Mouse (Mus musculus): ENCODE results near the gene Rnf31. TPM values are rescaled to one million over a fixed set of nuclear protein-coding genes. Genes with fewer than 3 reads are reported as not detected.

Gene Rnf31
- polyA plus RNA-seq, 1 experiment from 2014 or later = 13.2 TPM

GRCm38 (mm10) chr14:55557587-55557986 lies 33.9 kb upstream of the Rnf31 start:
- Histone ChIP-seq H3K36me3 (ENCODE audit: control insufficient read depth, insufficient read depth, low read length) (no peaks in the 10 kb centered on the region), H3K4me2 (replicated peaks; ENCODE audit: low read depth, low read length) (no peak overlapping the region), H3K27me3 (ENCODE audit: control insufficient read depth, insufficient read depth, low read length) (no peaks in the 10 kb centered on the region), H3K9ac (replicated peaks; ENCODE audit: low read depth, low read length) (no peak overlapping the region), H3K27ac (ENCODE audit: low read length) (peak overlapping the region; percentile 52; the same call in 1 of the 2 replicates), H3K9me3 (ENCODE audit: control insufficient read depth, low read depth, low read length) (no peaks in the 10 kb centered on the region), H3K4me1 (ENCODE audit: control insufficient read depth, insufficient read depth, low read length) (peaks cover 20% of the 10 kb centered on the region), H3K4me3 (ENCODE audit: low read depth, low read length) (no peak overlapping the region)
- WGBS = 86% methylated on average over 3 of the region's 3 CpGs
- no peak for ATAC-seq (ENCODE audit: insufficient number of reproducible peaks, insufficient read depth, low FRiP score, low read depth)

GRCm38 (mm10) chr14:55558740-55559448 lies 32.6 kb upstream of the Rnf31 start:
- no peak for ATAC-seq (ENCODE audit: insufficient number of reproducible peaks, insufficient read depth, low FRiP score, low read depth)
- Histone ChIP-seq H3K9ac (replicated peaks; ENCODE audit: low read depth, low read length) (peak overlapping the region; percentile 49; the same call in 1 of the 2 replicates), H3K4me1 (ENCODE audit: control insufficient read depth, insufficient read depth, low read length) (peaks cover 20% of the 10 kb centered on the region), H3K4me2 (replicated peaks; ENCODE audit: low read depth, low read length) (peak overlapping the region; percentile 78), H3K36me3 (ENCODE audit: control insufficient read depth, insufficient read depth, low read length) (peaks cover 4% of the 10 kb centered on the region), H3K4me3 (ENCODE audit: low read depth, low read length) (peak overlapping the region; percentile 70), H3K27ac (ENCODE audit: low read length) (peak overlapping the region; percentile 99), H3K9me3 (ENCODE audit: control insufficient read depth, low read depth, low read length) (no peaks in the 10 kb centered on the region), H3K27me3 (ENCODE audit: control insufficient read depth, insufficient read depth, low read length) (no peaks in the 10 kb centered on the region)
- WGBS = 59% methylated on average over 6 of the region's 6 CpGs

DNA sequence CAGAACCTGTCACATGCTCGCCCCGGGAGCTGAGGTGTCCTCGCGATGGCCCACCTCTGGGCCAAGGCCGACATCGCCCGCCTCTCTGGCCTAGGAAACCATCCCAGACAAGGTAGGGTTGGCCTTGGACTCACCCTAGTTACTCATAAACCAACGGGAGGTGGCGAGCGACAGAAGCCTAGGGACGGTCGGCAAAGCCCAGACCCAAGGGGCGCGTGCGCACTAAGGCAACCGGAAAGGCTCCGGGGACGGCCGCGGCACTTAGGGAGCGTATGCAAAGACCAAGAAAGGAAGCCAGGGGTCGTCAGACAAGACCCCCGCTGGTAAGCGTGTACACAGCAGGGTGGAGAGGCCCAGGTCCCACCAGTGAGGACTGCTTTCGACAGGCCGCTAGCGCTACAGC lies 31.7 kb upstream of the Rnf31 start, which contains the start of gene Dcaf11:
Gene Dcaf11 (plus strand): TSS at position 208 of the 403 bp plus-strand sequence.
- WGBS = under 1% methylated on average over 27 of the region's 27 CpGs
- H3K9ac ChIP-seq (replicated peaks; ENCODE audit: low read depth, low read length) = peak within 1 kb of the TSS; percentile 49

DNA sequence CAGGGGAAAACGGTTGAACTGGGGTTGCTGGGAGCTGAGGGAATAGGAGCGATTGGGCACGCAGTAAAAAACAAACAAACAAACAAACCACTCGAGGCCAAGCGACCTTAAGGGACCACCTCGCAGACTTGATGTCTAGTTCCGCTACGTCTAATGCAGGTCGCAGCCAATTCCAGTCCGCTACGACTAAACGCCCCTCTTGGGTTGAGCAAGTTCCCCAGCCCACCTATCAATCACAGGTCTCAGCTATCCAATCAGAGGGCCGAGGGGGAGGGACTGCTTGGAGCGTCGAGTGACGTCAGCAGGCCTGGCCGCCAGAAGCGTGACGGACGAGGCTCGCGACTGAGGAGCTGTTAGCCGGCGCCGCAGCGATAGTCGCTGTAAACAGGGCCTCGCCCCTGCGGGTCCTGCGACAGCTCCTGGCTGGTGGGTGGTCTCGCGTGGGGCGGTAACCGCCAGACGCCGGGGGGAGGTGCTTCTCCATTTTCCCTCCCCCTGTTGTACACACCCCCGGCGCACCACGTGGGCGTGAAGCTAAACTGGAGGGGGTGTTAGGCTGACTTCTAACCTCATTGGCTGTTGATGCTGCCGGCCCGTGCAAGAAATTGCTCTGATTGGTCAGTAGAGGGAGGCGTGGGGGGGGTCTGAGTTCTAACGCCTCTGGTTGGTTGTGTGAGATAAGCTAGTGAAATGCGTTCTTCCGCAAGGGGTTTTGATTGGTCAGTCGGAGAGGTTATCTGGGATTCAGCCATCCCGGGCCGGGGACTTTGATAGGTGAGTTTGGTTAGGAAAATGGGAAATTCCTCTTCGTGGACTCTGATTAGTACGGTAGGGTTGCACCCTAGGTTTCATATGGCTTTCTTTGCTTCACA lies 31.1 kb upstream of the Rnf31 start, which contains the start of gene A730061H03Rik:
Gene A730061H03Rik (minus strand): TSS at position 205 of the 872 bp plus-strand sequence.
- peak; percentile 94 for ATAC-seq (ENCODE audit: insufficient number of reproducible peaks, insufficient read depth, low FRiP score, low read depth)
- H3K27me3 ChIP-seq (ENCODE audit: control insufficient read depth, insufficient read depth, low read length) = no peaks in the 10 kb centered on the region
- H3K36me3 ChIP-seq (ENCODE audit: control insufficient read depth, insufficient read depth, low read length) = peaks cover 16% of the 10 kb centered on the region
- H3K4me2 ChIP-seq (replicated peaks; ENCODE audit: low read depth, low read length) = peak within 1 kb of the TSS; percentile 78
- H3K27ac ChIP-seq (ENCODE audit: low read length) = peak within 1 kb of the TSS; percentile 99
- H3K4me1 ChIP-seq (ENCODE audit: control insufficient read depth, insufficient read depth, low read length) = peaks cover 20% of the 10 kb centered on the region
- H3K9ac ChIP-seq (replicated peaks; ENCODE audit: low read depth, low read length) = peak within 1 kb of the TSS; percentile 49
- under 1% methylated on average over 50 of the region's 51 CpGs for WGBS
- peak within 1 kb of the TSS; percentile 70 for H3K4me3 ChIP-seq (ENCODE audit: low read depth, low read length)
- H3K9me3 ChIP-seq (ENCODE audit: control insufficient read depth, low read depth, low read length) = no peaks in the 10 kb centered on the region

More for the DNA sequence above, 31.7 kb upstream of the Rnf31 start, which contains the start of gene Dcaf11:
- peak; percentile 80 for ATAC-seq (ENCODE audit: insufficient number of reproducible peaks, insufficient read depth, low FRiP score, low read depth)
- Histone ChIP-seq H3K4me3 (ENCODE audit: low read depth, low read length) (peak within 1 kb of the TSS; percentile 70), H3K4me1 (ENCODE audit: control insufficient read depth, insufficient read depth, low read length) (peaks cover 20% of the 10 kb centered on the region), H3K4me2 (replicated peaks; ENCODE audit: low read depth, low read length) (peak within 1 kb of the TSS; percentile 78), H3K36me3 (ENCODE audit: control insufficient read depth, insufficient read depth, low read length) (peaks cover 10% of the 10 kb centered on the region), H3K27me3 (ENCODE audit: control insufficient read depth, insufficient read depth, low read length) (no peaks in the 10 kb centered on the region), H3K9me3 (ENCODE audit: control insufficient read depth, low read depth, low read length) (no peaks in the 10 kb centered on the region), H3K27ac (ENCODE audit: low read length) (peak within 1 kb of the TSS; percentile 99)

DNA sequence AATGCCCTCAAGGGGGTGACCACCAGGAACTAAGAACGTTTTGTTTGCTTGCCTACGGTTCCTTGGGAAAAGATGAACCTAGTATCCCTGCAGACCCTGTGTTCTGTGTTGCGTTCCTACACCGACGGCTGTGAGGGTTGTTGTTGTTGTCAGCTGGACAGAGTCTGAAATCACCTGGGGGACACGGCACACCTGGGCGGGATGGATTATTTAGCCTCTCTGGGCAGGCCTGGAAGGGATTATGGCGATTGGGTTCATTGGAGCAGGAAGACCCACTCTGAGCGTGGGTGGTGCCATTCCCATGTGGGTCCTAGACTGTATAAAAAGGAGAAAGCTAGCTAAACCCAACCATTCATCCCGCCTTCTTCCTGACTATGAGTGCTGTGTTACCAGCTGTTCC lies 29.6 kb upstream of the Rnf31 start:
- WGBS = 76% methylated on average over 10 of the region's 10 CpGs
- no peak overlapping the region for H3K27ac ChIP-seq (ENCODE audit: low read length)
- 0 out of 2 replicates have a peak overlapping the region, but pooled peaks have one; percentile 78 for H3K4me2 ChIP-seq (replicated peaks; ENCODE audit: low read depth, low read length)
- peaks cover 18% of the 10 kb centered on the region for H3K4me1 ChIP-seq (ENCODE audit: control insufficient read depth, insufficient read depth, low read length)
- no peaks in the 10 kb centered on the region for H3K27me3 ChIP-seq (ENCODE audit: control insufficient read depth, insufficient read depth, low read length)
- no peaks in the 10 kb centered on the region for H3K9me3 ChIP-seq (ENCODE audit: control insufficient read depth, low read depth, low read length)
- H3K9ac ChIP-seq (replicated peaks; ENCODE audit: low read depth, low read length) = no peak overlapping the region
- H3K4me3 ChIP-seq (ENCODE audit: low read depth, low read length) = no peak overlapping the region
- ATAC-seq (ENCODE audit: insufficient number of reproducible peaks, insufficient read depth, low FRiP score, low read depth) = no peak
- H3K36me3 ChIP-seq (ENCODE audit: control insufficient read depth, insufficient read depth, low read length) = peaks cover 30% of the 10 kb centered on the region

DNA sequence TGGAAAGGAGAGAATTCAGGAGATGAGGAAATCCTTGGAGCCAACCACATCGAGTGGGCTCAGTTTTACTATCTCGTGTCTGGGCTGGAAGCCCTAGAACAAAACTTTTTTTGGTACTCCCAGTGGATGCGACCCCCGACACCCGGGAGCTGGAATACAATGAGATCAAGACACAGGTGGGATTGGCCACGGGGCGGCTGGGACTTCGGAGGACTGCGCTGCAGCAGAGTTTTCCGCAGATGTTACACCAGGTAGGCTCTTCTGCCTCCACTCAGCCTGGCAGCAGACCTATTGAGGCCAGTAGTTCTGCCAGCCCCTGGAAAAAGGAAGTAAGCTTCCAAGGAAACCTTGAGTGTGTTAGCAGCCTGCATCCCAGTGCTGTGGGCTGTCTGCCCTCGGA lies 28.3 kb upstream of the Rnf31 start:
- Histone ChIP-seq H3K36me3 (ENCODE audit: control insufficient read depth, insufficient read depth, low read length) (peaks cover 42% of the 10 kb centered on the region), H3K4me2 (replicated peaks; ENCODE audit: low read depth, low read length) (no peak overlapping the region), H3K9me3 (ENCODE audit: control insufficient read depth, low read depth, low read length) (no peaks in the 10 kb centered on the region), H3K4me3 (ENCODE audit: low read depth, low read length) (no peak overlapping the region), H3K4me1 (ENCODE audit: control insufficient read depth, insufficient read depth, low read length) (peaks cover 18% of the 10 kb centered on the region), H3K9ac (replicated peaks; ENCODE audit: low read depth, low read length) (no peak overlapping the region), H3K27me3 (ENCODE audit: control insufficient read depth, insufficient read depth, low read length) (no peaks in the 10 kb centered on the region), H3K27ac (ENCODE audit: low read length) (no peak overlapping the region)
- WGBS = 89% methylated on average over 11 of the region's 11 CpGs
- ATAC-seq (ENCODE audit: insufficient number of reproducible peaks, insufficient read depth, low FRiP score, low read depth) = no peak

- 76% methylated on average over 3 of the region's 3 CpGs for WGBS
- Histone ChIP-seq H3K4me1 (ENCODE audit: control insufficient read depth, insufficient read depth, low read length) (peaks cover 12% of the 10 kb centered on the region; the same call in 1 of the 2 replicates), H3K4me2 (replicated peaks; ENCODE audit: low read depth, low read length) (no peak overlapping the region), H3K9ac (replicated peaks; ENCODE audit: low read depth, low read length) (no peak overlapping the region), H3K9me3 (ENCODE audit: control insufficient read depth, low read depth, low read length) (no peaks in the 10 kb centered on the region), H3K27ac (ENCODE audit: low read length) (no peak overlapping the region), H3K36me3 (ENCODE audit: control insufficient read depth, insufficient read depth, low read length) (peaks cover 49% of the 10 kb centered on the region), H3K27me3 (ENCODE audit: control insufficient read depth, insufficient read depth, low read length) (no peaks in the 10 kb centered on the region), H3K4me3 (ENCODE audit: low read depth, low read length) (no peak overlapping the region)
- ATAC-seq (ENCODE audit: insufficient number of reproducible peaks, insufficient read depth, low FRiP score, low read depth) = no peak
These were observed 25.8 kb upstream of the Rnf31 start for GRCm38 (mm10) chr14:55565748-55566147.

- H3K36me3 ChIP-seq (ENCODE audit: control insufficient read depth, insufficient read depth, low read length) = peaks cover 49% of the 10 kb centered on the region
- no peaks in the 10 kb centered on the region for H3K4me1 ChIP-seq (ENCODE audit: control insufficient read depth, insufficient read depth, low read length)
- H3K27me3 ChIP-seq (ENCODE audit: control insufficient read depth, insufficient read depth, low read length) = no peaks in the 10 kb centered on the region
- no peak overlapping the region for H3K27ac ChIP-seq (ENCODE audit: low read length)
- no peaks in the 10 kb centered on the region for H3K9me3 ChIP-seq (ENCODE audit: control insufficient read depth, low read depth, low read length)
- no peak overlapping the region for H3K9ac ChIP-seq (replicated peaks; ENCODE audit: low read depth, low read length)
- WGBS = 77% methylated on average over 3 of the region's 3 CpGs
- no peak overlapping the region for H3K4me3 ChIP-seq (ENCODE audit: low read depth, low read length)
- H3K4me2 ChIP-seq (replicated peaks; ENCODE audit: low read depth, low read length) = no peak overlapping the region
- no peak for ATAC-seq (ENCODE audit: insufficient number of reproducible peaks, insufficient read depth, low FRiP score, low read depth)
These were observed 24.0 kb upstream of the Rnf31 start for GRCm38 (mm10) chr14:55567496-55567895.

Measured in stomach, embryonic 14.5 days (tissue).